Mouse (Mus musculus): ENCODE data around the gene Ruvbl2.

Ruvbl2 gene

GRCm38 (mm10) chr7:45433835-45434202 is 4.1 kb downstream of the Ruvbl2 start:
- no peak for DNase-seq (ENCODE audit: low spot score in 2 of 2)

- no peak for DNase-seq (ENCODE audit: low spot score in 2 of 2)
Observed at GRCm38 (mm10) chr7:45426556-45426955, 11.3 kb downstream of the Ruvbl2 start.

GRCm38 (mm10) chr7:45421194-45421593 is 16.7 kb downstream of the Ruvbl2 start:
- no peak for DNase-seq (ENCODE audit: low spot score in 2 of 2)

- no peak for DNase-seq (ENCODE audit: low spot score in 2 of 2)
Observed at GRCm38 (mm10) chr7:45420615-45420919, 17.3 kb downstream of the Ruvbl2 start, which contains the start of gene Lhb. Gene Lhb, plus strand, starts transcription at chr7:45420820.

GRCm38 (mm10) chr7:45419859-45420614 is 17.9 kb downstream of the Ruvbl2 start:
- DNase-seq (ENCODE audit: low spot score in 2 of 2), result no peak

GRCm38 (mm10) chr7:45417962-45418492 is 19.9 kb downstream of the Ruvbl2 start:
- no peak for DNase-seq (ENCODE audit: low spot score in 2 of 2)

- no peak for DNase-seq (ENCODE audit: low spot score in 2 of 2)
Observed at GRCm38 (mm10) chr7:45415636-45416035, 22.3 kb downstream of the Ruvbl2 start.

GRCm38 (mm10) chr7:45414740-45415224 is 23.1 kb downstream of the Ruvbl2 start:
- DNase-seq (ENCODE audit: low spot score in 2 of 2), result no peak

GRCm38 (mm10) chr7:45413864-45414739 is 23.8 kb downstream of the Ruvbl2 start:
- DNase-seq (ENCODE audit: low spot score in 2 of 2), result no peak

GRCm38 (mm10) chr7:45413113-45413863 is 24.6 kb downstream of the Ruvbl2 start, which contains the start of gene Ntf5:
Gene Ntf5, plus strand, starts transcription at chr7:45413695.
- DNase-seq (ENCODE audit: low spot score in 2 of 2), result no peak

- no peak for DNase-seq (ENCODE audit: low spot score in 2 of 2)
Observed at GRCm38 (mm10) chr7:45412421-45412820, 25.5 kb downstream of the Ruvbl2 start.

- DNase-seq (ENCODE audit: low spot score in 2 of 2), result no peak
Observed at GRCm38 (mm10) chr7:45409497-45410163, 28.3 kb downstream of the Ruvbl2 start.

- no peak for DNase-seq (ENCODE audit: low spot score in 2 of 2)
Observed at GRCm38 (mm10) chr7:45408949-45409348, 28.9 kb downstream of the Ruvbl2 start.

GRCm38 (mm10) chr7:45408351-45408750 is 29.5 kb downstream of the Ruvbl2 start:
- no peak for DNase-seq (ENCODE audit: low spot score in 2 of 2)

GRCm38 (mm10) chr7:45407836-45408235 is 30.1 kb downstream of the Ruvbl2 start:
- DNase-seq (ENCODE audit: low spot score in 2 of 2), result no peak

- DNase-seq (ENCODE audit: low spot score in 2 of 2), result no peak
Observed at GRCm38 (mm10) chr7:45406157-45407156, 31.4 kb downstream of the Ruvbl2 start.

GRCm38 (mm10) chr7:45405091-45406075 is 32.5 kb downstream of the Ruvbl2 start, which contains the start of gene Kcna7:
Gene Kcna7, plus strand, starts transcription at chr7:45405653.
- peak; percentile 39 to 76 for DNase-seq (ENCODE audit: low spot score in 2 of 2)

- DNase-seq (ENCODE audit: low spot score in 2 of 2), result peak in 1 of 2 experiments; percentile 75
Observed at GRCm38 (mm10) chr7:45403532-45404261, 34.2 kb downstream of the Ruvbl2 start.

Data from thymus, postnatal 10 days (tissue).